8 mouse cellular contexts compared by ENCODE assay signal in genomic region chr1:133034682-133035081, GRCm38 (mm10). TPM values are rescaled to one million over a fixed set of nuclear protein-coding genes. Genes with fewer than 3 reads are reported as not detected.
DNase-seq lines count a peak whose midpoint lies in the region; ATAC-seq and TF ChIP-seq lines count a peak whose summit lies in the region.
"Not testable (repeated sequence)": the region's sequence is repeated elsewhere in the genome, so short reads cannot be mapped to it uniquely, and the experiment has no call there.
"Had no signal": no experiment of that assay in that cellular context is flagged by ENCODE, and none has a peak within 500 bp of the region (broad histone marks: within the 10 kb centered on the region; RNA-seq: fewer than 3 reads in every experiment).

No protein-coding gene starts in this region.

- H3K4me3 ChIP-seq in E14TG2a.4 (replicated peaks; ENCODE audit: low read length) (peak overlapping the region; percentile 80), MEL (ENCODE audit: control insufficient read depth in 1 of 2, insufficient read depth in 1 of 2, low read depth in 2 of 2, low read length in 2 of 2) (peak overlapping the region in 1 of 2 experiments; percentile 41; a peak in 2 of 4 replicates), myocyte (peak overlapping the region; percentile 25)
- H3K4me3 ChIP-seq in forebrain, embryonic 10.5 days = 0 out of 2 replicates have a peak overlapping the region, but pooled peaks have one; percentile 64
- H3K4me3 ChIP-seq in heart, embryonic 13.5 days; liver, embryonic 12.5 days: not testable (repeated sequence)
- H3K4me3 ChIP-seq in intestine, embryonic 14.5 days (ENCODE audit: low read depth, low read length) = peak overlapping the region; percentile 54; the same call in 1 of the 2 replicates

- TF ChIP-seq CTCF in E14TG2a.4 (conservative IDR thresholded peaks at IDR 0.05; ENCODE audit: low read length); MEL (IDR thresholded peaks at IDR 0.05 in 2 of 3, conservative IDR thresholded peaks at IDR 0.05 in 1 of 3; ENCODE audit: control insufficient read depth in 1 of 3, insufficient read depth in 1 of 3, low read depth in 2 of 3, low read length in 3 of 3, poor library complexity in 1 of 3, severe bottlenecking in 1 of 3): not testable (repeated sequence)

- H3K9me3 ChIP-seq in E14TG2a.4 (ENCODE audit: low read length); MEL (replicated peaks; ENCODE audit: insufficient read depth, low read length); forebrain, embryonic 10.5 days; heart, embryonic 13.5 days; intestine, embryonic 14.5 days (ENCODE audit: control insufficient read depth, low read length); liver, embryonic 12.5 days (replicated peaks): not testable (repeated sequence)

- H3ac ChIP-seq in myocyte (ENCODE audit: control insufficient read depth, insufficient read length) = not testable (repeated sequence)

- TF ChIP-seq RAD21 in MEL (IDR thresholded peaks at IDR 0.05; ENCODE audit: low read depth, low read length) = not testable (repeated sequence)

- not testable (repeated sequence) for H3K9ac ChIP-seq in MEL (ENCODE audit: control insufficient read depth, low read depth, low read length, poor library complexity, severe bottlenecking); heart, embryonic 13.5 days; intestine, embryonic 14.5 days (ENCODE audit: low read length); liver, embryonic 12.5 days

- not testable (repeated sequence) for H3K27ac ChIP-seq in MEL (ENCODE audit: control insufficient read depth, low read depth, low read length); forebrain, embryonic 10.5 days; heart, embryonic 13.5 days (replicated peaks); intestine, embryonic 14.5 days (ENCODE audit: low read depth); liver, embryonic 12.5 days

- H3K79me2 ChIP-seq in MEL (ENCODE audit: control insufficient read depth, insufficient read depth, low read length, poor library complexity); myocyte (ENCODE audit: control insufficient read depth, insufficient read depth): not testable (repeated sequence)

- H3K4me1 ChIP-seq in E14TG2a.4 (replicated peaks; ENCODE audit: low read depth, low read length) = peaks cover 34% of the 10 kb centered on the region
- peaks cover 0 to 11% of the 10 kb centered on the region in 2 experiments; a peak in 2 of 4 replicates for H3K4me1 ChIP-seq in MEL (ENCODE audit: control insufficient read depth in 1 of 2, insufficient read depth in 2 of 2, low read length in 2 of 2)
- H3K4me1 ChIP-seq in forebrain, embryonic 10.5 days = peaks cover 12% of the 10 kb centered on the region
- not testable (repeated sequence) for H3K4me1 ChIP-seq in heart, embryonic 13.5 days; intestine, embryonic 14.5 days (replicated peaks; ENCODE audit: control insufficient read depth, insufficient read depth, low read length)
- peaks cover 15% of the 10 kb centered on the region for H3K4me1 ChIP-seq in liver, embryonic 12.5 days

- WGBS in forebrain, embryonic 10.5 days = 66% methylated on average over 7 of the region's 7 CpGs
- 68% methylated on average over 7 of the region's 7 CpGs for WGBS in heart, embryonic 13.5 days
- WGBS in intestine, embryonic 14.5 days = 67% methylated on average over 7 of the region's 7 CpGs
- WGBS in liver, embryonic 12.5 days (ENCODE audit: insufficient replicate concordance) = 55% methylated on average over 7 of the region's 7 CpGs

- TF ChIP-seq EP300 in MEL (IDR thresholded peaks at IDR 0.05; ENCODE audit: low read depth in 1 of 2, low read length in 2 of 2) = not testable (repeated sequence)

- peak overlapping the region; percentile 74; the same call in 1 of the 2 replicates for H3K4me2 ChIP-seq in heart, embryonic 13.5 days
- H3K4me2 ChIP-seq in intestine, embryonic 14.5 days (ENCODE audit: low read length); myocyte (ENCODE audit: low read depth): not testable (repeated sequence)
- H3K4me2 ChIP-seq in liver, embryonic 12.5 days = peak overlapping the region; percentile 76

- TF ChIP-seq POLR2A in MEL (IDR thresholded peaks at IDR 0.05; ENCODE audit: control insufficient read depth in 1 of 2, insufficient read depth in 1 of 2, low read depth in 1 of 2, low read length in 2 of 2, poor library complexity in 1 of 2); myocyte (IDR thresholded peaks at IDR 0.05; ENCODE audit: insufficient read length, low read depth): not testable (repeated sequence)

- H3K27me3 ChIP-seq in E14TG2a.4 (ENCODE audit: insufficient read depth, low read length); MEL (ENCODE audit: control insufficient read depth in 1 of 2, insufficient read depth in 2 of 2, low read length in 2 of 2); forebrain, embryonic 10.5 days (ENCODE audit: poor library complexity, severe bottlenecking); heart, embryonic 13.5 days (replicated peaks); intestine, embryonic 14.5 days (replicated peaks; ENCODE audit: control insufficient read depth, insufficient read depth, low read length); liver, embryonic 12.5 days (replicated peaks); myocyte (ENCODE audit: control insufficient read depth, insufficient read depth, insufficient read length): not testable (repeated sequence)

- DNase-seq in MEL (ENCODE audit: low read depth, low spot score) = peak; percentile 57
- not testable (repeated sequence) for DNase-seq in forebrain, embryonic 10.5 days (ENCODE audit: extremely low spot score, low spot score); intestine, embryonic 14.5 days (ENCODE audit: low spot score)

- H3K36me3 ChIP-seq in E14TG2a.4 (ENCODE audit: insufficient read depth, low read length); MEL (ENCODE audit: control insufficient read depth in 1 of 2, insufficient read depth in 2 of 2, low read length in 2 of 2); forebrain, embryonic 10.5 days (replicated peaks); heart, embryonic 13.5 days; intestine, embryonic 14.5 days (ENCODE audit: control insufficient read depth, insufficient read depth, low read length); liver, embryonic 12.5 days; myocyte (ENCODE audit: control insufficient read depth, insufficient read depth): not testable (repeated sequence)

- not testable (repeated sequence) for ATAC-seq in heart, embryonic 13.5 days (ENCODE audit: extremely low read depth, insufficient number of reproducible peaks, low FRiP score, low TSS enrichment); intestine, embryonic 14.5 days (replicated peaks; ENCODE audit: low FRiP score, low TSS enrichment, low read depth); liver, embryonic 12.5 days

TF ChIP-seq in MEL, 35 proteins besides CTCF, POLR2A, EP300 and RAD21:
- peak; percentile 78 for TF ChIP-seq ZNF384 (IDR thresholded peaks at IDR 0.05; ENCODE audit: low read depth, low read length)

RNA-seq across cellular contexts. Expression of gene Mdm4, which starts 4.3 kb away (rescaled TPM):
- total RNA-seq in MEL (2012; rRNA removed) = 19.8 and 23.5 TPM in 2 replicates
- 10 to 100 TPM in 1 of 2 experiments, not detected in 1; 28.1 TPM for polyA plus RNA-seq in MEL (2012; ENCODE audit: insufficient read depth in 1 of 2, insufficient read length in 2 of 2, low read depth in 1 of 2, low replicate concordance in 2 of 2, missing spikeins in 1 of 2)
- polyA plus RNA-seq in forebrain, embryonic 10.5 days (2016; fragmentation: Nextera tagmentation; extraction: Ambion mirVana) = 38.5 and 38.8 TPM in 2 replicates
- 19.2 and 23.4 TPM in 2 replicates for polyA plus RNA-seq in heart, embryonic 13.5 days (2015; fragmentation: Nextera tagmentation; extraction: Ambion mirVana)
- 49.7 TPM in 2 replicates for polyA plus RNA-seq in intestine, embryonic 14.5 days (2014; fragmentation: Nextera tagmentation; extraction: Ambion mirVana)
- polyA plus RNA-seq in liver, embryonic 12.5 days (2016; fragmentation: Nextera tagmentation; extraction: Ambion mirVana) = 24.9 and 26.2 TPM in 2 replicates
- polyA plus RNA-seq in myocyte (2012; fragmentation: generic; extraction: Trizol) = 11.5 TPM

RNA-seq across cellular contexts. Expression of gene Pik3c2b, which starts 10.8 kb away (rescaled TPM):
- 2.9 TPM in 2 replicates for total RNA-seq in MEL (2012; rRNA removed)
- polyA plus RNA-seq in MEL (2012; ENCODE audit: insufficient read depth in 1 of 2, insufficient read length in 2 of 2, low read depth in 1 of 2, low replicate concordance in 2 of 2, missing spikeins in 1 of 2) (1 to 10 TPM in 1 of 2 experiments, not detected in 1; 3.2 TPM), myocyte (2012; fragmentation: generic; extraction: Trizol) (1.8 TPM)
- 13.6 and 13.7 TPM in 2 replicates for polyA plus RNA-seq in forebrain, embryonic 10.5 days (2016; fragmentation: Nextera tagmentation; extraction: Ambion mirVana)
- polyA plus RNA-seq in heart, embryonic 13.5 days (2015; fragmentation: Nextera tagmentation; extraction: Ambion mirVana) = 8.5 and 9.5 TPM in 2 replicates
- polyA plus RNA-seq in intestine, embryonic 14.5 days (2014; fragmentation: Nextera tagmentation; extraction: Ambion mirVana) = 9.8 and 11.4 TPM in 2 replicates
- polyA plus RNA-seq in liver, embryonic 12.5 days (2016; fragmentation: Nextera tagmentation; extraction: Ambion mirVana) = 1.8 and 1.9 TPM in 2 replicates
- polyA plus RNA-seq: G1E had no signal
